20 mouse cellular contexts compared by ENCODE assay signal in genomic region chr13:51106816-51107215, GRCm38 (mm10). TPM values are rescaled to one million over a fixed set of nuclear protein-coding genes. Genes with fewer than 3 reads are reported as not detected.
A peak's percentile ranks its signal among the peaks of the same experiment; 100 is the strongest.
DNase-seq lines count a peak whose midpoint lies in the region; ATAC-seq lines count a peak whose summit lies in the region.
"Had no signal": no experiment of that assay in that cellular context is flagged by ENCODE, and none has a peak within 500 bp of the region (broad histone marks: within the 10 kb centered on the region; RNA-seq: fewer than 3 reads in every experiment).

No protein-coding gene starts in this region.

- ATAC-seq in megakaryocyte, adult 5-6 weeks (ENCODE audit: poor library complexity, severe bottlenecking), result peak; percentile 90
- ATAC-seq: forebrain, embryonic 16.5 days; liver, embryonic 12.5 days had no signal

- peak; percentile 69 to 76 for DNase-seq in B cell, adult 2 months
- DNase-seq in MEL-GATA-1-ER (ENCODE audit: extremely low read depth, low read depth), result peak; percentile 56
- DNase-seq in spleen, adult 18-20 months, result peak; percentile 36 to 49
- DNase-seq in testis, postnatal 14 days (ENCODE audit: low spot score), result no peak
- no peak for DNase-seq in c-Kit-positive CD71-positive TER-119-positive erythroid progenitor cells, embryonic 14.5 days (ENCODE audit: low spot score)
- no peak for DNase-seq in right cerebral cortex, postnatal 10 days (ENCODE audit: low spot score in 2 of 2)
- DNase-seq in heart, adult 8-10 months (ENCODE audit: low spot score), result no peak
- DNase-seq: cerebellum, adult 18-20 months; cerebellum, postnatal 14 days; gastrocnemius, postnatal 10 days; heart, adult 11 months; heart, postnatal 36 days; kidney, adult 11 months; kidney, postnatal 36 days; lung, adult 18-20 months; lung, postnatal 10 days; thymus, postnatal 36 days had no signal

RNA-seq across cellular contexts. Expression of gene Spin1, which starts 6.1 kb away (rescaled TPM):
- total RNA-seq in megakaryocyte, adult 5-6 weeks (2015), result 33.9 and 37.5 TPM in 2 replicates
- 39.0 and 39.2 TPM in 2 replicates for total RNA-seq in megakaryocyte, adult 5-6 weeks (2017)
- total RNA-seq in heart, adult 8-10 months (2022), result 10 to 100 TPM; 28.5 to 34.5 (median 32.8) TPM

Comparison
In these comparisons a context has a peak if more than half of its experiments do, and no peak if none do; other contexts are left out.
1. DNase-seq: peak in B cell, adult 2 months (2 of 2), MEL-GATA-1-ER (single experiment) and spleen, adult 18-20 months (2 of 2); none in testis, postnatal 14 days (single experiment), c-Kit-positive CD71-positive TER-119-positive erythroid progenitor cells, embryonic 14.5 days (single experiment), right cerebral cortex, postnatal 10 days (0 of 2) and heart, adult 8-10 months (single experiment).